Mouse (Mus musculus): ENCODE measurements around the gene Rps27. TPM values are rescaled to one million over a fixed set of nuclear protein-coding genes. Genes with fewer than 3 reads are reported as not detected.

The Rps27 gene
- polyA plus RNA-seq (2014; fragmentation: Nextera tagmentation; extraction: Ambion mirVana) = 2,123 and 2,244 TPM in 2 replicates

DNA sequence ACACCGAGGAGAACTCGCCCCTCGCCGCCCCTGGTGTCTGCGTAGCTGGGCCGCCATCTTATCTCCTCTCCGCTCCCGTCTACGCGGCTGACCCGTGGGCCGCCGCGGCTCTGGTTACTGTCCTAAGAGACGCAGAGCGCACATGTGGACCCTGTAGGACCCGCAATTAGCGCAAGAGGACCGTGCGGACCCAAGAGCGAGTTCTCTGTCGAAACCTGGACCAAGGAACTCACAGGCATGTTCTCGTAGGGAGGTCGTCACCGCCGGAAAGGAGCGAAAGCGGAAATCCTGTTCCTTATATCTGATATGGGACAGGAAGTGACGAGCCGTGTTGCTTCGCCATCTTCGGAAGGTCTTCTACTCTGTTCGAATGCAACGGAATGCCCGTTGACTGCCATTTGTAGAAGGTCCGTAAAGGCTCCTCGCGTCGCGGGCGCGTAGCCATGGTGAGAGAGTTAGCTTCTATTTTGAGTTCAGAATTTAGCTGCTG lies at the start of gene Rps27, which contains the start of gene Rab13:
Gene Rps27, minus strand, starts transcription at position 275 of the 490 bp plus-strand sequence.
Gene Rab13, plus strand, starts transcription at position 319 of the 490 bp plus-strand sequence.
- WGBS = under 1% methylated on average over 42 of the region's 42 CpGs
- ATAC-seq (replicated peaks; ENCODE audit: low FRiP score, low TSS enrichment, low read depth) = peak; percentile 93

GRCm38 (mm10) chr3:90258521-90258920 lies 45.1 kb upstream of the Rps27 start:
- 94% methylated on average over 4 of the region's 4 CpGs for WGBS
- DNase-seq (ENCODE audit: low spot score) (no peak), ATAC-seq (replicated peaks; ENCODE audit: low FRiP score, low TSS enrichment, low read depth) (no peak)
- Histone ChIP-seq H3K9ac (ENCODE audit: low read length) (no peak overlapping the region), H3K27me3 (replicated peaks; ENCODE audit: control insufficient read depth, insufficient read depth, low read length) (no peaks in the 10 kb centered on the region), H3K9me3 (ENCODE audit: control insufficient read depth, low read length) (no peaks in the 10 kb centered on the region), H3K27ac (ENCODE audit: low read depth) (no peak overlapping the region), H3K4me2 (ENCODE audit: low read length) (no peak overlapping the region), H3K4me3 (ENCODE audit: low read depth, low read length) (no peak overlapping the region), H3K4me1 (replicated peaks; ENCODE audit: control insufficient read depth, insufficient read depth, low read length) (peaks cover 8% of the 10 kb centered on the region), H3K36me3 (ENCODE audit: control insufficient read depth, insufficient read depth, low read length) (peaks cover 64% of the 10 kb centered on the region)

More for the DNA sequence above, at the start of gene Rps27, which contains the start of gene Rab13:
- Histone ChIP-seq H3K4me2 (ENCODE audit: low read length) (peak within 1 kb of the TSS; percentile 97), H3K4me3 (ENCODE audit: low read depth, low read length) (peak within 1 kb of the TSS; percentile 98), H3K27me3 (replicated peaks; ENCODE audit: control insufficient read depth, insufficient read depth, low read length) (no peaks in the 10 kb centered on the region), H3K36me3 (ENCODE audit: control insufficient read depth, insufficient read depth, low read length) (peaks cover 41% of the 10 kb centered on the region), H3K4me1 (replicated peaks; ENCODE audit: control insufficient read depth, insufficient read depth, low read length) (peaks cover 21% of the 10 kb centered on the region), H3K27ac (ENCODE audit: low read depth) (peak within 1 kb of the TSS; percentile 90), H3K9me3 (ENCODE audit: control insufficient read depth, low read length) (no peaks in the 10 kb centered on the region), H3K9ac (ENCODE audit: low read length) (peak within 1 kb of the TSS; percentile 96)
- peak; percentile 98 for DNase-seq (ENCODE audit: low spot score)

GRCm38 (mm10) chr3:90256731-90257530 lies 43.5 kb upstream of the Rps27 start:
- Histone ChIP-seq H3K27ac (ENCODE audit: low read depth) (no peak overlapping the region), H3K27me3 (replicated peaks; ENCODE audit: control insufficient read depth, insufficient read depth, low read length) (no peaks in the 10 kb centered on the region), H3K9me3 (ENCODE audit: control insufficient read depth, low read length) (no peaks in the 10 kb centered on the region), H3K4me1 (replicated peaks; ENCODE audit: control insufficient read depth, insufficient read depth, low read length) (peaks cover 8% of the 10 kb centered on the region), H3K9ac (ENCODE audit: low read length) (no peak overlapping the region), H3K4me2 (ENCODE audit: low read length) (no peak overlapping the region), H3K36me3 (ENCODE audit: control insufficient read depth, insufficient read depth, low read length) (peaks cover 48% of the 10 kb centered on the region), H3K4me3 (ENCODE audit: low read depth, low read length) (no peak overlapping the region)
- no peak for ATAC-seq (replicated peaks; ENCODE audit: low FRiP score, low TSS enrichment, low read depth)
- DNase-seq (ENCODE audit: low spot score) = no peak
- 92% methylated on average over 19 of the region's 19 CpGs for WGBS

DNA sequence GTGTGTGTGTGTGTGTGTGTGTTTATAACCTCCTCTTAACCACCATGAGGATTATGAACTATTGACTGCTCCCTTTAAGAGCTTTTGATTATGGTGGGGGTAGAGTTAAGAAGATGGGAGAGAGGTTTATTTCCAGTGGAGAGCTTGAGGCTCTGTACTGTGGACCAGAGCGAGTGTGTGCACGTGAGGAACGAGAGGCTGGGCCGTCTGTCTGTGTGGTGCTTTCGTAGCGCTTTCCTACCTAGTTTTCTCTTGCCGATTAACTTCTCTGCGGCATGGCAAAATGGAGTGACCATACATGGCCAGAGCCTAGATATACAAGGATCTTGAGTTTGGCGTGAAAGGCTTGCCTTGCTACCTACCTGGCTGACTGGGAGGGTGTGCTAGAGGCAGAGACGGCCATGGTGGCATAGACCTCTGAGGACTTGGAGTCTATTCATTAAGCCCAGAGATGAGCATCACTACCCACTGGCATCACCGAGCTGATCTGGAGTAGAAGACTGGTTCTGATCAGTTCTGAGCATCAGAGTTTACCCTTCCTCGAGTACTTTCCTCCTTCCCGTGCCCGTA lies 42.4 kb upstream of the Rps27 start:
- H3K9ac ChIP-seq (ENCODE audit: low read length) = no peak overlapping the region
- peaks cover 8% of the 10 kb centered on the region for H3K4me1 ChIP-seq (replicated peaks; ENCODE audit: control insufficient read depth, insufficient read depth, low read length)
- ATAC-seq (replicated peaks; ENCODE audit: low FRiP score, low TSS enrichment, low read depth) (no peak), DNase-seq (ENCODE audit: low spot score) (no peak)
- 92% methylated on average over 14 of the region's 14 CpGs for WGBS
- peak overlapping the region; percentile 91; the same call in 1 of the 2 replicates for H3K4me2 ChIP-seq (ENCODE audit: low read length)
- H3K27me3 ChIP-seq (replicated peaks; ENCODE audit: control insufficient read depth, insufficient read depth, low read length) = no peaks in the 10 kb centered on the region
- H3K4me3 ChIP-seq (ENCODE audit: low read depth, low read length) = no peak overlapping the region
- H3K9me3 ChIP-seq (ENCODE audit: control insufficient read depth, low read length) = no peaks in the 10 kb centered on the region
- H3K36me3 ChIP-seq (ENCODE audit: control insufficient read depth, insufficient read depth, low read length) = peaks cover 46% of the 10 kb centered on the region
- no peak overlapping the region for H3K27ac ChIP-seq (ENCODE audit: low read depth)

DNA sequence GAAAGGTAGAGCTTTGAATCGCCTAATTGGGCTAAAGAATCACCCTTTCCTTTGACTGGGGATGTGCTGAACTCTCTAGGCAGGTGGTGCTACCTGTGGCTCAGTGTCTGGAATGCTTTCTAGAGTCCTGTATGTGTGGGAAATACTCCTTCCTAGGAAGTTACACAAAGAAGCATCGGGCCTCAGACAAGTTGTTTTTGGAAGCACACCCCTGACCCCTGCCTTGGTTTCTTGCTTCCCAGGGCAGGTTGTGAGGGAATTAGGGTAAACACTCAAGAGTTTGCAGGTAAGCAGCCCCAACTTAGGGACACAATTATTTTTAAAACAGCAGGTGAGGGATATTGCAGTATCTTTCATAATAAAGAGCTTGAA lies 41.7 kb upstream of the Rps27 start:
- ATAC-seq (replicated peaks; ENCODE audit: low FRiP score, low TSS enrichment, low read depth) (no peak), DNase-seq (ENCODE audit: low spot score) (no peak)
- H3K27me3 ChIP-seq (replicated peaks; ENCODE audit: control insufficient read depth, insufficient read depth, low read length) = no peaks in the 10 kb centered on the region
- H3K4me2 ChIP-seq (ENCODE audit: low read length) = peak overlapping the region; percentile 91
- H3K36me3 ChIP-seq (ENCODE audit: control insufficient read depth, insufficient read depth, low read length) = peaks cover 45% of the 10 kb centered on the region
- WGBS = 18% methylated on average over 2 of the region's 2 CpGs
- H3K4me3 ChIP-seq (ENCODE audit: low read depth, low read length) = peak overlapping the region; percentile 93
- no peak overlapping the region for H3K27ac ChIP-seq (ENCODE audit: low read depth)
- H3K4me1 ChIP-seq (replicated peaks; ENCODE audit: control insufficient read depth, insufficient read depth, low read length) = peaks cover 8% of the 10 kb centered on the region
- H3K9me3 ChIP-seq (ENCODE audit: control insufficient read depth, low read length) = no peaks in the 10 kb centered on the region
- H3K9ac ChIP-seq (ENCODE audit: low read length) = peak overlapping the region; percentile 88

- under 1% methylated on average over 41 of the region's 41 CpGs for WGBS
- H3K4me2 ChIP-seq (ENCODE audit: low read length) = peak overlapping the region; percentile 91
- H3K4me1 ChIP-seq (replicated peaks; ENCODE audit: control insufficient read depth, insufficient read depth, low read length) = peaks cover 8% of the 10 kb centered on the region
- ATAC-seq (replicated peaks; ENCODE audit: low FRiP score, low TSS enrichment, low read depth) (peak; percentile 66), DNase-seq (ENCODE audit: low spot score) (peak; percentile 69)
- no peaks in the 10 kb centered on the region for H3K9me3 ChIP-seq (ENCODE audit: control insufficient read depth, low read length)
- peak overlapping the region; percentile 84 for H3K27ac ChIP-seq (ENCODE audit: low read depth)
- H3K4me3 ChIP-seq (ENCODE audit: low read depth, low read length) = peak overlapping the region; percentile 93
- peak overlapping the region; percentile 88 for H3K9ac ChIP-seq (ENCODE audit: low read length)
- no peaks in the 10 kb centered on the region for H3K27me3 ChIP-seq (replicated peaks; ENCODE audit: control insufficient read depth, insufficient read depth, low read length)
- H3K36me3 ChIP-seq (ENCODE audit: control insufficient read depth, insufficient read depth, low read length) = peaks cover 40% of the 10 kb centered on the region
These were observed 41.2 kb upstream of the Rps27 start for GRCm38 (mm10) chr3:90254419-90255193.

GRCm38 (mm10) chr3:90253653-90254418 lies 40.4 kb upstream of the Rps27 start, which contains the start of gene Crtc2:
Crtc2 (plus strand) TSS chr3:90254163.
- peak; percentile 93 for DNase-seq (ENCODE audit: low spot score)
- peak within 1 kb of the TSS; percentile 93 for H3K4me3 ChIP-seq (ENCODE audit: low read depth, low read length)

More at GRCm38 (mm10) chr3:90253653-90254418, 40.4 kb upstream of the Rps27 start, which contains the start of gene Crtc2:
- H3K36me3 ChIP-seq (ENCODE audit: control insufficient read depth, insufficient read depth, low read length) = peaks cover 36% of the 10 kb centered on the region
- peak; percentile 95 for ATAC-seq (replicated peaks; ENCODE audit: low FRiP score, low TSS enrichment, low read depth)
- H3K4me1 ChIP-seq (replicated peaks; ENCODE audit: control insufficient read depth, insufficient read depth, low read length) = peaks cover 11% of the 10 kb centered on the region
- peak within 1 kb of the TSS; percentile 84 for H3K27ac ChIP-seq (ENCODE audit: low read depth)
- H3K27me3 ChIP-seq (replicated peaks; ENCODE audit: control insufficient read depth, insufficient read depth, low read length) = no peaks in the 10 kb centered on the region
- H3K9me3 ChIP-seq (ENCODE audit: control insufficient read depth, low read length) = no peaks in the 10 kb centered on the region
- 1% methylated on average over 40 of the region's 40 CpGs for WGBS
- H3K9ac ChIP-seq (ENCODE audit: low read length) = peak within 1 kb of the TSS; percentile 88
- H3K4me2 ChIP-seq (ENCODE audit: low read length) = peak within 1 kb of the TSS; percentile 91
